Mouse (Mus musculus): ENCODE measurements around the gene Trim65.

DNA sequence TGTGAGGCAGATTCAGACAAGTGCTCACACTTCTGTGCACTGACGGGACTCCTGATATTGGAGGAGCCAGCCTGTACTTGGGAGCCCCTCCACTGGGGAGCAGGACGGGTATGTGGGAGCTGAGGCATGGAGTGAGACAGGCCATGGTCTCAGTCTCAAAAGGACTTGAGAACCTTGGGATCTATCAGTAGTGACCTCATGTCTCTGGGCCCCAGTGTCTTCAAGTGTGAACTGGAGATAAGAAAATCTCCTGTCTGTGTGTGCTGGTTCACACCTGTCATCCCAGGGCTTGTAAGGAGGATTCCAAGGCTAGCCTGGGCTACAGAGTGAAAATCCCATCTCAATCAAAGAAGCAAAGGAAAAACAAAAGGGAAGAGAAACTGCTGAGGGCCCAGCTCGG lies 12.5 kb upstream of the Trim65 start:
- no peak for TF ChIP-seq HCFC1 (IDR thresholded peaks at IDR 0.05; ENCODE audit: borderline replicate concordance, insufficient read depth, low read length)
- TF ChIP-seq CHD2 (IDR thresholded peaks at IDR 0.05; ENCODE audit: low read depth, low read length): no peak
- no peak for TF ChIP-seq ZNF384 (IDR thresholded peaks at IDR 0.05; ENCODE audit: low read depth, low read length)
- no peak for TF ChIP-seq ZC3H11A (IDR thresholded peaks at IDR 0.05; ENCODE audit: borderline replicate concordance, low read depth, low read length)
- no peak for TF ChIP-seq MAFK (IDR thresholded peaks at IDR 0.05; ENCODE audit: insufficient read depth, low read depth, low read length)

Data from ES-E14 (cell line).